Mouse (Mus musculus): ENCODE measurements at regions not wholly inside any gene's neighbourhood (a gene's known extent, or its start where the extent isn't known, plus 50 kb on each side); places are given as distances from the start of the nearest gene placed in this dataset.

DNA sequence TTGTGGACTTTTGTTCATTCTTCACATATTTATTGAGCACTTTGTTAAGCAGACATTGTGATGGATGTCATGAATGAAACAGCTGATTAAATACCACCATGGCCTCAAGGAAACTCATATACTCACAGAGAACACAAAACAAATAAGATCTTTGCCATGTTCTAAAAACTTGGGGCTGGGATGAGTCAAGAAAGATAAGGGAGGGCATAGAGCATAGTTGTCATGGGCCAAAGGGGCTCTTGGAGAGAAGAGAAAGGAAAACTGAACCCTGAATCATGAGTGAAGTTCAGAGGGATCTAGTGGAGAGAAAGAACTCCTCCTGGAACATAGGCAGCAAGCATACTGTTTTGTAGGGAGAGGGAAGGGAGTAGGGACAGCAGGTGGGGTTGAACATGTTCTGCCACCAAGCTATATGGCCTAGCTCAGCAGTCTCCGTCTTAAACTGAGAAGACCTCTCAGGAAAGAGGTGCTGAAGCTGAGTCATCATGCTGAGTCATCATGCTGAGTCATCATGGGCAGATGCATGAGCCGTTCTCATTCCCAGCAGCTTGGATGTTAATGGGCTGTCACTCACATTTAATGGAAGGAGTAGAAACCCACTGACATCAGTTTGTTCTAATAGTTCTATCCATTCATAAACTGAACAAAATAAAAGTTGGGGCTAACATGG is 69.6 kb downstream of the Cetn3 start:
- peak; percentile 38 for DNase-seq (ENCODE audit: extremely low read depth, insufficient read length, low spot score)

DNA sequence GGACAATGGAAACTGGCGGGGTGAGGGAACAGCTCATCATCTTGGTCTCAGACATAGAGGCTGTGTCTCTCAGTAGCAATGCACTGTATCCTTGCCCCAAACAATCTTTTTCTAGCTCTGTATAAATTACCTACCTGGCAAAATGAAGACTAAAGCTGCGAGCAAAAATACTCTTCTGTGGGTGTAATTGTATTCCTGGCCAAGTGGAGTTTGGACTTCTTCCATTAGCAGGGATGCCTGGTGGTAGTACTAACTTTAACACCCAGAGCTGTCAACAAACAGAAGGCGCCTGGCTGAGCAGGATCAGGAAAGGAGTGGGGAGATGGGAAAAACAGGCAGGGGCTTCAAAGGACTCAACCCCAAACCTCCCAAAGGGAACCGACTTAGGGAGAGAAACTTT is 73.2 kb downstream of the Cetn3 start:
- DNase-seq (ENCODE audit: extremely low read depth, insufficient read length, low spot score) = no peak

DNA sequence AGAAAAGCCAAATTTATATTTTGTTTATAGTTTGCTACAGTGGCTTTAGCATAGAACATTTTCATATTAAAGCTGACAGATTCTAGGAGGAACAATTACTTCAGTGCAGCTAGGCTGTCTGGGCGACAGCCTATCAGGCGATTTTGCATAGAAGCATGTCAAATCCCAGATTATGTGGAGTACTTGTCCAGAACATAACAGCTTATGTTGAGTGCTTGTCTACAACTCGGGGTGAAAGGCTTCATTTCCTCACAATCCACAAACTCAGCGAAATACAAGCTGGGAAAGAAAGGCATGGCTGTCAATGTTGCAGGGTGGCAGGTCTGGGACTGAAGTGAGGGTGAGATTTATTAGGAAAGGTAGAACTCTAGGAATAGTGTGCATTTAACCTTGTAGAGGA is 77.8 kb downstream of the Cetn3 start:
- no peak for DNase-seq (ENCODE audit: extremely low read depth, insufficient read length, low spot score)

GRCm38 (mm10) chr13:81861886-81862600 is 79.2 kb downstream of the Cetn3 start:
- no peak for DNase-seq (ENCODE audit: extremely low read depth, insufficient read length, low spot score)

DNA sequence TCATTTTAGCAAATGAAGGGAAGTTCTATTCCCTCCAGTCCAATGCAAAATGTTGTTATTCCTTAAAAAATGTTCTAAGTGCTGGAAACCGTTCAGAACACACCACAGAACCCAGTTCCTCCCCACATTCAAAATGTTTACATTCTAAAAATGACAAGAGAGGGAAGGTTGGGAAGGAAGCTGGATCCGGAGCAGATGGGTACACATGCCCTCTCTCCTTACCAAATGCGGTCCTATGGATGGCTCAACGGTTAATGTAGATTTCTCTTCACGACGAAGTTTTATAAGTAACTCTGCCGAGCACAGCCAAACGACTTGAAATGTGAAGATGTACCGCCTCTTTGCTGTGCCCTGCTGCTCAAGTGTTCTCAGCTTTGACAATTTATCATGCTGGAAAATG is 88.3 kb downstream of the Cetn3 start:
- DNase-seq (ENCODE audit: extremely low read depth, insufficient read length, low spot score) = no peak

- DNase-seq (ENCODE audit: extremely low read depth, insufficient read length, low spot score) = no peak
Observed at GRCm38 (mm10) chr13:81885879-81886278, 103.0 kb downstream of the Cetn3 start.

GRCm38 (mm10) chr13:81930266-81930665 is 147.4 kb downstream of the Cetn3 start:
- DNase-seq (ENCODE audit: extremely low read depth, insufficient read length, low spot score) = no peak

DNA sequence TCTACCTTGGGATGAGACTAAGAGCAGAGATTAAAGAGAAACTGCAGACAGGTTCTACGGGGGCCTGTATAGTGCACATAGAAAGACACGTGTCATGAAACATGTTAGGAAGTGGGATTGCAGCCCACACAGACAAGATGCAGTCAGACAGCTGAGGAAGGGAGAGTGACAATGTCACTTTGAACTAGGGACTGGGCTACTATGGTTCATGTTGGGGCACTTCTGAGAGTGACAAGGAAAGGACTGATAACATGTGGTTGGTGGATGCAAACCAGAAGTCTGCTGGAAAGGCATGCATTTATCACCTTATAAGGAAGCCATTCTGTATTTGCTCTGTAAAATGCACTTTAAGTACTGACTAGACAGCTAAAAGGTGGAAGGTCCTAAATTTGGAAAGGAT is 148.3 kb downstream of the Cetn3 start:
- no peak for DNase-seq (ENCODE audit: extremely low read depth, insufficient read length, low spot score)

- no peak for DNase-seq (ENCODE audit: extremely low read depth, insufficient read length, low spot score)
Observed at GRCm38 (mm10) chr13:81937061-81937460, 154.2 kb downstream of the Cetn3 start.

DNA sequence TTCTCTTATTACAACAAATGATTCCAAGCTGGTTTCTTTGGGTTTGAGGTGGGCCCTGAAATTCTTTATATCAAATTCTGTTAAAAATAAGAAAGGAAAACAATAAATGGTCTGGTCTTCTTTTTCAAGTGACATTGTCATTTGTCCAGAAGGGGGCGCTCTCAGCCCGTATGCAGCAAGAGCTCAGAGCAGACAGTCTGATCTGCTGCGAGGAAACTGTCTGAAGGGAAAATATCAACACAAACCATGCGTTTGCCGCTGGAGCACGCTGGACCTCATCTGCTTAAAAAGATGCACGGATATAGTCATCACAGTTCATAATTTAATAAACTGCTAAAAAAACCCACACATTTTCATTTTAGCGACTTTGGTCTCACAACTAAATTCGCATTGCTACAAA is 161.2 kb downstream of the Cetn3 start:
- DNase-seq (ENCODE audit: extremely low read depth, insufficient read length, low spot score) = peak; percentile 5

DNA sequence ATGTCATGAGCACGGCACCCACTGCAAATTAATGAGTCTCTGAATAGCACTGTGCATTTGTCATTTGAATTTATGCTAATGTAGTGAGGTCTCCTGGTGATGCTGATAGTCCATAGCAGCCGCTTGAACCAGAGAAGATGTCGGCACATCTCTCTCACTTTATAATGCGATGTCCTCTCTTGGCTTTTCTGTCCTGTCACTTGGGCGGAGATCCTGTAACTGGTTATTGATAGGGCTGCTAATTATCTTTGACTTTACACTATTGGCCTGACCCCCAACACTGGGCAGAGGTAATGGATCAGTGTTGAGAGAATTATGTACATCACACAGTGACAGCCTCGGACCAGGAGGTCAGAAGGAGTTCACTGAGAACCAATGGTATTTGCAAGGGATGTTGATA is 161.6 kb downstream of the Cetn3 start:
- DNase-seq (ENCODE audit: extremely low read depth, insufficient read length, low spot score) = no peak

DNA sequence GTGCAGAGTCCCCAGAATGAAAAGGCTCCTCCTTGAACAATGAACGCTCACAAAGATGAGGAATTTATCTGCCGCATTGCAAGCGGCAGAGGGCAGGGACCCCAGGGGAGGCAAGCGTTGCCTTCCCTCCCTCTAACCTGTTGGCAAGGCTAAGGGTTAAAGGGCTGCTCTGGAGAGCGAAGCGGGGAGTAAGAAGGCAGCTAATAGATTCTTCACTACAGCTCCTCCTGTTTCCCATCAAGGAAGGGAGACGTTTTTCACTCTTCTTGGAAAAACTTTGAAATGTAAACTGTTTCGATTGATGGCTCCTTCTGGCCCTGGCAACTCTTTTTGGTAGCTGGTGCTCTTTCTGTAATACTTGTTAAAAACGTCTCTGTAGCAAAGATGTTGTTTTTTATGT is 162.9 kb downstream of the Cetn3 start:
- no peak for DNase-seq (ENCODE audit: extremely low read depth, insufficient read length, low spot score)

GRCm38 (mm10) chr13:81965431-81965830 is 182.6 kb downstream of the Cetn3 start:
- no peak for DNase-seq (ENCODE audit: extremely low read depth, insufficient read length, low spot score)

DNA sequence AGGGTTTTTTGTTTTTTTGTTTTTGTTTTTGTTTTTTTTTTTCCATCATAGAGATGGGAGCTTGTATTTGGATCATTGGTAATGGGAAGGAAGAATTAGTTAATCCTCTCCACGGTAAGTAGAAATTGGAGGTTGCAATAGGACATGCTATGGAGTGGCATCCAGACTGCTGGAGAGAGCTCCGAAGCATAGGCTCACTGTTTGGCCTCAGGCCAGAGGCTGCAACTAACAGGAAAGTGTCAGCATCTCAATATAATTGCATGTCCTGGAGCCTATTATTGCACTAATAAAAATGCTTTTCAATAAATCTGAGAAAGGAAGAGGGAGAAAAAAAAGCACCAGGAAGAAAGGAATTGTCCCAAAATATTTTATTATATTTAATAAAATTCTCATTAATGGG is 193.0 kb downstream of the Cetn3 start:
- no peak for DNase-seq (ENCODE audit: extremely low read depth, insufficient read length, low spot score)

- DNase-seq (ENCODE audit: extremely low read depth, insufficient read length, low spot score) = no peak
Observed at GRCm38 (mm10) chr13:81978003-81978402, 195.1 kb downstream of the Cetn3 start.

DNA sequence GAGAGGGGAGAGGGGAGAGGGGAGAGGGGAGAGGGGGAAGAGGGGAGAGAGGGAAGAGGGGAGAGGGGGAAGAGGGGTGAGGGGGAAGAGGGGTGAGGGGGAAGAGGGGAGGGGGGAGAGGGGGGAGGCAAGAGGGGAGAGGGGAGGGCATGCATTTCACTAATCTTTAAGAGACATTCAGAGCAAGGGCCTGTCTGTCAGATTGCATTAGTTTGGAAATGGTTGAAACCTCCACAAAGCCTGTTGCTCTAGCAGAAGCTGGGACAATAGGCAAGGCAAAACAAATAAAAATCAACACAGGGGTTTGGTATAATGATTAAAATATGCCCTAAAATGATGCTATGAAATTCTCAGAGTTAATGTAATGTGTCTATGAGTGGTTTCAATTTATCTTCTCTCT is 196.4 kb downstream of the Cetn3 start:
- no peak for DNase-seq (ENCODE audit: extremely low read depth, insufficient read length, low spot score)

GRCm38 (mm10) chr13:81980094-81980493 is 197.2 kb downstream of the Cetn3 start:
- DNase-seq (ENCODE audit: extremely low read depth, insufficient read length, low spot score) = no peak

GRCm38 (mm10) chr13:81982491-81982890 is 199.6 kb downstream of the Cetn3 start:
- no peak for DNase-seq (ENCODE audit: extremely low read depth, insufficient read length, low spot score)

- no peak for DNase-seq (ENCODE audit: extremely low read depth, insufficient read length, low spot score)
Observed at GRCm38 (mm10) chr13:82000681-82001212, 217.9 kb downstream of the Cetn3 start.

GRCm38 (mm10) chr13:82005929-82006726 is 223.3 kb downstream of the Cetn3 start:
- DNase-seq (ENCODE audit: extremely low read depth, insufficient read length, low spot score) = no peak

DNA sequence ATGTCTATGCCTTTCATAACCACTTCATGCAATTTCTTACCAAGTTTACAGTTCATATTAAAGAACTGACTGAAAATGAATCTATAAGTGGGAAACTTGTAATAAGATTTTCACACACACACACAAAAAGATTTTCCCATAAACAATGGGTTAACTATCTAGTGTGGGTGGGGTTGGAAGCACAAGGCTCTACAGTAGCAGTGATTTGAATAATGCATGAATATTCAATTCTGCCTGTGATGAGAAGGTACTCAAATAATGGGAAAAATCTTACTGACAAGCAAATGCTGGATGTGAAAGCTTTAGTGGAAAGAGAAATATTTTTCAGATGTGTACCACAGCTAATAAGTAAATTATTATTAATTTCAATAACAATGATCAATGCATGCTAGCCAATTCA is 224.3 kb downstream of the Cetn3 start:
- no peak for DNase-seq (ENCODE audit: extremely low read depth, insufficient read length, low spot score)
